Mouse (Mus musculus): Measurements from ENCODE around the gene Hesx1.
A peak's percentile ranks its signal among the peaks of the same experiment; 100 is the strongest.

Hesx1 gene

DNA sequence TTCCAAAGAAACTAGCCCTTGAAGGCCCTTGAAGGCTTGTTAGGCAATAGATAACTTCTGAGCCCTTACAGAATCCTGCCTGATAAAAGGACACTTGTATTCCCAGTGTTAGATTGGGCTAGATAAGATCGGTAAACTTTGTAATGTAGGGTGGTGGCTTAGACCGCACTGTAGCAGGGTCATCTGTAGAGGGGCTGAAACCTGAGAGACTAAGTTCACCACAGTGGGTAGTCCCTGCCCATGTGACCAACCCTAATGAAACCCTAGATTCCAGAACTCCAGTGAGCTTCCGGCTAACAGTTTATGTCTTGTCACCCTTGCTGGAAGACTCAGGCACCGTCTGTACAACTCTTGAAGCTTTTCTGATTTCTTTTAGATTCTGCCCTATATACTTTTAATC, 19.4 kb downstream of the Hesx1 start:
- no peak for DNase-seq (ENCODE audit: low spot score in 2 of 2)

DNA sequence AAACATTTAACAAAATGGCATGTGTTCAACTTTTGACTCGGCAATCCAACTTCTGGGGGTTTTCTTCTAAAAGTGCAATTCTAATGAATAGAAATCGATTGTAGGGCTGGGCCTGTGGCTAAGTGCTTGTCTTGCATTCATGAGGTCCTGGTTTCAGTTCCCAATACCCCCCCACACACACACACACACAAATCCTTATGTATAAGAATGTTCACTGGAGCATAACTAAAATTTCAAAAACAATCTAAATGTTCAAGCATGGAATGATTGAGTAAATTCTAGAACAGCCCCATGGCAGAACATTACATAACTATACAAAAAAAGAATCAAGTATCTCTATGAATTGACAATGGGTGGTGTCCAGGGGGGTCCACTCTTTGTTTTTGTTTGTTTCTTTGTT, 23.7 kb downstream of the Hesx1 start:
- no peak for DNase-seq (ENCODE audit: low spot score in 2 of 2)

GRCm38 (mm10) chr14:27019850-27020249, 25.6 kb downstream of the Hesx1 start:
- no peak for DNase-seq (ENCODE audit: low spot score in 2 of 2)

- peak; percentile 28 to 50 for DNase-seq (ENCODE audit: low spot score in 2 of 2)
Measured at GRCm38 (mm10) chr14:27022876-27023275, 28.7 kb downstream of the Hesx1 start.

DNA sequence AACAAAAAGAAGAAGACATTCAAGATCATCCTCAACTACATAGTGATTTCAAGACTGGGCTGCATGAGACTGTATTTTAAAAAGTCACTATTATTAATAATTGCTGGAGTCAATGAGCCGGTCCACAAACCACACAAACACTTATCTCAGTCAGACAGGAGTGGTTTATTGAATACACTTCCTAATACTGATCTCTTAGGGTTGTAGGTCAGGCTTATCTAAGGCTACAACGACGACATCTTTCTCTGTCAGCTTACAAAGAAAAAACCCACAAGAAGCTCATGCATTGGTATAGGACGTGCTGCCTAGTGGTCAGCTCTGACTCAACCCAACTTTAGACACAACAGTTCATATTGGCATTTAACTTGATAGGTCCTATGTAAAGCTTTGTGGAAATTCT, 30.4 kb downstream of the Hesx1 start:
- no peak for DNase-seq (ENCODE audit: low spot score in 2 of 2)

DNA sequence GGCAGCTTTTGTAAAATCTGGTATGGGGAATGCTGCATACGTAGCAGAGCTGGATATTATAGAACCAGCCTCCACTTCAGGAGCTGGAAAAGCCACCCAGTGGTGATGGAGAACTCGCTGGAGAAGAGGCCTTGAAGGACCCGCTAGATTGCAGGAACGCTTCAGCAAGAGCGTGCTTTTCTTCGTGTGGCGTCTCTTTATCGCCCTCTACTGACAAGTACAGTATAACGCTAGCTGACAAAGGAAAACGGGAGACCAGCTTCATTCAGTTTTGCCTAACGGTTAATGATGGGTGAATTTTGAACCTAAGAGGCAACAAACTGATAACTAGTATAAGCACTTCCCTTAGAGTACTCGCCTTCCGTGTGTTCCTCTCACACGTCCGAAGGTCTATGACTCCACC, 35.6 kb downstream of the Hesx1 start:
- no peak for DNase-seq (ENCODE audit: low spot score in 2 of 2)

GRCm38 (mm10) chr14:27031142-27031541, 36.9 kb downstream of the Hesx1 start:
- DNase-seq (ENCODE audit: low spot score in 2 of 2) = peak; percentile 69 to 76

DNA sequence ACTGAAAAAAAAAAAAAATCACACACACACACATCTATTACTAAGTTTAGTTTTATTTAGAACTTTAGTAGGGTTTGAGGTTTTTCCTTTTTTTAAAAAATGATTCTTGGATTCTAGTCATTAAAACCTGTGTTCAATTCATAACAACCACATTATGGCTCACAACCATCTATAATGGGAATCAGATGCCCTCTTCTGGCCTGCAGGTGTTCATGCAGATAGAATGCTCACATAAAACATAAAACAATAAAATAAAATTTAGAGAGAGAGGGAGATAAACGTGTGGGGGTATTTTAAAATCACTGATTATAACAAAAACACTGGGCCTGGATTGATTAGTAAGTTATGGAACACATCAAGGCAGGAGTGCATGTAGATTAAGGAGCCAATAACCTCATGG, 43.3 kb downstream of the Hesx1 start:
- DNase-seq (ENCODE audit: low spot score in 2 of 2) = no peak

GRCm38 (mm10) chr14:27038783-27039182, 44.6 kb downstream of the Hesx1 start, which contains the start of gene Il17rd:
Il17rd (plus strand) TSS chr14:27038941.
- peak; percentile 90 to 95 for DNase-seq (ENCODE audit: low spot score in 2 of 2)

GRCm38 (mm10) chr14:27039281-27040248, 45.3 kb downstream of the Hesx1 start:
- DNase-seq (ENCODE audit: low spot score in 2 of 2) = peak in 1 of 2 experiments; percentile 48

- DNase-seq (ENCODE audit: low spot score in 2 of 2) = no peak
Measured at GRCm38 (mm10) chr14:27040451-27040850, 46.2 kb downstream of the Hesx1 start.

GRCm38 (mm10) chr14:27042280-27042983, 48.2 kb downstream of the Hesx1 start:
- no peak for DNase-seq (ENCODE audit: low spot score in 2 of 2)

DNA sequence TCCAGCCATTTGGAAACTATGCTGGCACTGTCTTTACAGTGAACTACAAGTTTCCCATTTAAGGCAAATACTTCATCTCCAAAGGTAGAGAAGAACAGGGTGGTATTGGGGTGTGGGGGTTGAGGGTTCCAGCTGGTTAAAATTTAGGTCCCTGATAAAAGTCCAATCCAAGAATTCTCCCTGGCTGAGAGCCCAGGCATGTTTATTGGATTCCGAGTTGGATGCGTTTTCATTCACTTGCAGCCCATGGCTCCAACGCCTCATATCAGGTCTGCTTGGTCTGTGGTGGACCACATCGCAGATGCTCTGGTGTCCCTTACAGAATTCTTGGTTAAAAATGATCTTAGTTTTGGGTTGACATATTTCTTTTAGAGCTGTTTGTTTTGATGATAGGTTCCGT, 49.2 kb downstream of the Hesx1 start:
- no peak for DNase-seq (ENCODE audit: low spot score in 2 of 2)

GRCm38 (mm10) chr14:27044221-27044966, 50.2 kb downstream of the Hesx1 start:
- DNase-seq (ENCODE audit: low spot score in 2 of 2) = peak in 1 of 2 experiments; percentile 31

DNA sequence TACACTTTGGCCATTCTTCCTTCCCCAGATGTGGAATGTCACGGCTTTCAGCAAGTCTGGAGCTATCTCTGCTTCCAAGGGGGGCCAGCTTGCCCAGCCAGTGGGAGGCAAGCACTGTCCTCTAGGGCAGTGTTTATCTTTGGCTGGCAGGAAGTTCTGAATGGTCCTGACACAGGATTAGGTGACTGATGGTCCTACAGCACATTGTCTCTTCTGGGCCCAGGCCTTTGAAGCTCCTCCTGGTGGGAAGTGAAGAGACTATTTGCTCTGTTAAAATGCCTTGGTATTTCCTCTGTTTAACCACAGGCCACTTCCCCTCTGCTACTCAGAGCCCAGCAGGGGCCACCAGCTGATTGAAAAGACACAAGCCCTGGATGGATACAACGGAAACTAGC, 50.7 kb downstream of the Hesx1 start:
- DNase-seq (ENCODE audit: low spot score in 2 of 2) = no peak

- no peak for DNase-seq (ENCODE audit: low spot score in 2 of 2)
Measured at GRCm38 (mm10) chr14:27048231-27048956, 54.2 kb downstream of the Hesx1 start.

DNA sequence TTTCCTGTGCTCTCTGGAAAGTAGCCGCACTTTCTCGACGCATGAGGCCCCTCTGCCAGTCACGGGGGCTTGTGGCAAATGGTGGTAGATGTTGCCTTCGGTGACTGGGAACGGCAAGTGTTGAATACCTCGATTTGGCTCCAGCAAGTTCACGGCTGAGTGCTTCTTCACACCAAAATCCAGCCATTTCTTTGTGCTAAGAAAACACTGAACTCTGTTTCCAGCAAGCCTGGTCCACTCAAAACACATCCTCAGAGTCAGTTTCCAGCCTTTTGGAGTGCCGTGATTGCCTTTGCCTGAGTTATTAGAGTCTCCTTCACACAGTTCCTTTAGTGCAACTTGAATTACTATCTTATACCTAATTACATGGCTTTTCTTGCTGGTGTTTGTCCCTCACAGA, 55.8 kb downstream of the Hesx1 start:
- DNase-seq (ENCODE audit: low spot score in 2 of 2) = no peak

DNA sequence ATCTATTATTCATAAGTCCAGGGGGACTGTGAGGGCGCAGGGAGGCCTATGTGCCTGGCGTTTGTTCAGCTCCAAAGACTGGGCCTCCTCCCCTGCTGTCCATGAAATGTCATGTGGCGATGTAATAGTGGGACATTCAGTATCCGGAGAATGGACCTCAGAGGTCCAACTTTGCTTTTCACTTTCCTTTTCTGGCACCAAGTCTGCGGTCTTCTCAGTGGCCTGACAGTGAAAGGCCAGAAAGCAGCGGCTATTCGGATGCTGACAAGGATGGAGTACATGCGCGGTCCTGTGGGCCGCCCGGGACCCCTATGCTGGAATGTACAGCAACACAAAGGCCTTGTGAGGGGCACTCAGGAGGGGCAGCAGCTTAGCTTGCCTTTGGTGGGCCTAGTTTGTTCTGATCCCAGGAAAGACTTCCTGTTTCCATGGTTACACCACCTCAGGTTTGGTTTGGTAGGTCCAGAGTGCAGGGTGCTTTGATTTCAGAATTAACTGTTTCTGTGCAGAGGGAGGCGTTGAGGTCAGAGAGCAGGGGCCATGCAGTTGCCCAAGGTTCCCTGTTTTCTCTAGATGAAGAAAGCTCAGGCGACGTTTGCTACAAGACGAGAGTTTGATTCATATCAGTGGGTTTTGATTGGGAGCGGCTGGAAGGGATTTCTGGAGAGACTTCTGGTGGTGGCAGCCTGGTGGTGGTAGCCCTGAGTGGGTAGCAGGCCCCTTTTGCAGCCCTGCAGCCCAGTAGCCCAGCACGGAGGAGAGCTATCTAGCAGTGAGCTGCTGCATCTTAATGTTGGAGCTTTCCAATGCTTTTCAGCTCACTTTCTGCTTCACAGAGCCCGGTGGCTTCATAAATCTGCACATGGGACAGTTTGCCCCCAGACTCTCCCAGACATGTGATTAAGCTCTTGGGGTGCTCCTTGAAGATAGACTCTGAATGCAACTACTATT, 56.6 kb downstream of the Hesx1 start:
- no peak for DNase-seq (ENCODE audit: low spot score in 2 of 2)

DNA sequence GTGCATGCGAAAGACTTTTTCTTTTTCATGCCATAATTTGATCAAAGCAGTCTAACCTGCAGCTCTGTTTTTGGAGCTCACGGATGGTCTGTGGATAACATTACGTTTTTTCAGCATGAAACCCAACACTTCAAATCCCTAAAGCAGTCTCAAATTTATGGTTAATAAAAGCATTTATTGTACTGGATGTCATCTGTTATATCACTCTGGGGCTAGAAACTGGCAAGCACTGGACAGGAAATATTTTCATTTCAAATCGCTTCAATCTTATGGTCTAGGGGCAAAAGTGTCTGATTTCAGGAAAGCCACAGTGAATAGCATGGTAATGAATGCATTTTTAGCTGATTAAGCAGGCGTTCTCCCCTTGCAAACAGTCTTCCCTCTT, 57.3 kb downstream of the Hesx1 start:
- no peak for DNase-seq (ENCODE audit: low spot score in 2 of 2)

All from urinary bladder, postnatal 36 days (tissue).